Mouse (Mus musculus): ENCODE data around the gene Rabgef1. TPM values are rescaled to one million over a fixed set of nuclear protein-coding genes. Genes with fewer than 3 reads are reported as not detected.

Gene Rabgef1
- 26.6 and 29.2 TPM in 2 replicates for polyA plus RNA-seq (2015; fragmentation: Nextera tagmentation; extraction: Ambion mirVana)

DNA sequence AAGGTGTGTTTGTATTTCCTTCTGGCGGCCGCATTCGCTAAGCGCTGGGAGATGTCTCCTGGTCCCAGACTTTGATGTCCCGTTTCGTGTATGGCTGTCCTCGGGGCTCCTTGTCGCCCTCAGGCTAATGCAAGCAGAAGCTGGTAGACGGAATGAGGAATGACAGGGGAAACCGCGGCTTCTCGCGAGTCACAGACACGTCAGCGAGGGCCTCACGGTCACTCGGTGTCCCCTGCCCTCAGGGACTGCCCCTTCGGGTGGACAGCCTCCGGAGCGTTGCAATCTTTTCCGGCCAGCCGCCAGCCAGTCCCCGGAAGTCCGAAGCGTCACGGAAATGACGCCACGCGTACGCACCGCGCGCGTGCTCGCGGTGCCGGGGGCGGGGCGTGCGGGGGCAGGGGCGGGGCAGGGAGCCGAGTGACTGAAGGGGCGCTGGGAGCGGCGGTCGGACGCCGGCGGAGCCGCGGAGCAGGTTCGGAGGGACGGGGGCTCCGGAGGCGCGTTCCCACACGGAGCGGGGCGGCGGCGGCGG lies at the start of gene Rabgef1:
Gene Rabgef1, plus strand, starts transcription at position 376 of the 532 bp plus-strand sequence.
- Histone ChIP-seq H3K4me2 (peak within 1 kb of the TSS; percentile 58), H3K4me1 (peaks cover 12% of the 10 kb centered on the region), H3K9me3 (no peaks in the 10 kb centered on the region), H3K27ac (peak within 1 kb of the TSS; percentile 88), H3K4me3 (replicated peaks) (peak within 1 kb of the TSS; percentile 92), H3K9ac (peak within 1 kb of the TSS; percentile 72), H3K27me3 (replicated peaks) (no peaks in the 10 kb centered on the region), H3K36me3 (no peaks in the 10 kb centered on the region)
- under 1% methylated on average over 52 of the region's 62 CpGs for WGBS
- peak; percentile 95 for ATAC-seq (ENCODE audit: insufficient read depth, low FRiP score, low read depth)

- H3K27ac ChIP-seq, result no peak overlapping the region
- H3K4me1 ChIP-seq, result peaks cover 8% of the 10 kb centered on the region
- no peaks in the 10 kb centered on the region for H3K27me3 ChIP-seq (replicated peaks)
- WGBS, result 85% methylated on average over 2 of the region's 2 CpGs
- no peak overlapping the region for H3K4me2 ChIP-seq
- no peak overlapping the region for H3K4me3 ChIP-seq (replicated peaks)
- H3K36me3 ChIP-seq, result no peaks in the 10 kb centered on the region
- no peaks in the 10 kb centered on the region for H3K9me3 ChIP-seq
- no peak for ATAC-seq (ENCODE audit: insufficient read depth, low FRiP score, low read depth)
- no peak overlapping the region for H3K9ac ChIP-seq
These were observed 49.2 kb upstream of the Rabgef1 start for GRCm38 (mm10) chr5:130122355-130122754.

DNA sequence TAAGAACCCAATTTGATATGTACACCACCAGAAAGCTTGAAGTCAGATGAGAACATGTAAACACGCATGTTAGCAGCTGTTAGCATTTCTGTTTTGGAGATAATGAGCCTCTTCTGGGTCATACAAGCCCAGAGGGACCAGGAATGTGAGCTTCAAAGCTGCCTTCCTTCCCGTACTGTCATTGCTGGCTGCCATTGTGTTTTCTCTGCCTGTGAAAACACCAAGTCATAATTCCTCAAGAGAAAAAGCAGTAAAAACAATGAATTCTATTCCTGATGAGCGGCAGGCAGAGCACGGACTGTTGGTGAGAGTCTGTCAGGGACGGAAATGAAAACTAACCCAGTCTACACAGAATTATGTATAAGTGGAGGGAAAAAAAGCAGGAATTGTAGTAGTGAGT lies 47.3 kb upstream of the Rabgef1 start:
- no peak overlapping the region for H3K4me2 ChIP-seq
- no peaks in the 10 kb centered on the region for H3K27me3 ChIP-seq (replicated peaks)
- H3K4me3 ChIP-seq (replicated peaks), result no peak overlapping the region
- H3K9me3 ChIP-seq, result no peaks in the 10 kb centered on the region
- H3K9ac ChIP-seq, result no peak overlapping the region
- 80% methylated on average over 5 of the region's 5 CpGs for WGBS
- no peak overlapping the region for H3K27ac ChIP-seq
- H3K36me3 ChIP-seq, result no peaks in the 10 kb centered on the region
- ATAC-seq (ENCODE audit: insufficient read depth, low FRiP score, low read depth), result no peak
- peaks cover 8% of the 10 kb centered on the region for H3K4me1 ChIP-seq

GRCm38 (mm10) chr5:130128686-130129523 lies 42.7 kb upstream of the Rabgef1 start:
- ATAC-seq (ENCODE audit: insufficient read depth, low FRiP score, low read depth), result no peak
- 0 out of 2 replicates have a peak, but pooled peaks cover 5% of the 10 kb centered on the region for H3K36me3 ChIP-seq
- no peaks in the 10 kb centered on the region for H3K9me3 ChIP-seq
- no peaks in the 10 kb centered on the region for H3K27me3 ChIP-seq (replicated peaks)
- no peak overlapping the region for H3K9ac ChIP-seq
- H3K4me1 ChIP-seq, result no peaks in the 10 kb centered on the region
- H3K4me2 ChIP-seq, result no peak overlapping the region
- 66% methylated on average over 11 of the region's 11 CpGs for WGBS
- H3K27ac ChIP-seq, result no peak overlapping the region
- no peak overlapping the region for H3K4me3 ChIP-seq (replicated peaks)

DNA sequence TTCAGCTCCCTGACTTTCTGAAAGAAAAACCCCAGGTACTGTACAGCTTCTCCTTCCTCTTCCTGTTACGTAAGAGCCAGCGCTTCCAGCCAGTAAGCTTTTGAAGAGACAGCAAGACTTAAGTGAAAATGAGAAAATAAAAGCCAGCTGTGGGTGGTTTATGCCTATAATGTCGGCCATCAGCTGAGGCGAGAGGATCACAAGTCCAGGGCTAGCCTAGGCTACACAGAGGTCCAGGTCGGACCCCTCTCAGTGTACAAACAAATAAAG lies 42.1 kb upstream of the Rabgef1 start:
- Histone ChIP-seq H3K9me3 (no peaks in the 10 kb centered on the region), H3K9ac (no peak overlapping the region), H3K27ac (no peak overlapping the region), H3K27me3 (replicated peaks) (no peaks in the 10 kb centered on the region), H3K4me3 (replicated peaks) (no peak overlapping the region), H3K36me3 (0 out of 2 replicates have a peak, but pooled peaks cover 5% of the 10 kb centered on the region), H3K4me2 (no peak overlapping the region), H3K4me1 (no peaks in the 10 kb centered on the region)
- ATAC-seq (ENCODE audit: insufficient read depth, low FRiP score, low read depth), result no peak
- 86% methylated on average over 5 of the region's 5 CpGs for WGBS

- no peaks in the 10 kb centered on the region for H3K27me3 ChIP-seq (replicated peaks)
- no peaks in the 10 kb centered on the region for H3K36me3 ChIP-seq
- no peak for ATAC-seq (ENCODE audit: insufficient read depth, low FRiP score, low read depth)
- H3K9ac ChIP-seq, result no peak overlapping the region
- no peak overlapping the region for H3K27ac ChIP-seq
- WGBS, result 89% methylated on average over 13 of the region's 13 CpGs
- H3K4me1 ChIP-seq, result no peaks in the 10 kb centered on the region
- H3K9me3 ChIP-seq, result no peaks in the 10 kb centered on the region
- no peak overlapping the region for H3K4me3 ChIP-seq (replicated peaks)
- H3K4me2 ChIP-seq, result no peak overlapping the region
These were observed 35.0 kb upstream of the Rabgef1 start for GRCm38 (mm10) chr5:130136597-130136996.

DNA sequence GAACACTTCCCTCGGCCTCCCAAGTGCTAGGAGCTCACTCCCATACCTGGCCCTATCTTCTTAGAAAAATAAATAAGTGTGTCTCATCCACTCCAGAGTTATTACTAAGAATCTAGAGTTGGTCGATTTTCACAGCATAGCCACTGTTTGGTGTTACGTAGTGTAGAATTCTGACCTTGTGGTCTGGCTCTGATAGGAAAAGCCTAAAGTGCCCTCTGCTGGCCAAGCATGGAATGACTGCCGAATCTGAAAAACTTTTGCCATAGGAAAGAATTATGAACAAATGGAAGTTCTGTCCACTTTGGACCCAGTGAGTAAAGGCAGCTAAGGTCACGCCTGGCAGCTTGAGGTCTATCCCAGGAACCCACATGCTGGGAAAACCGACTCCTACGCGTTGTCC lies 32.2 kb upstream of the Rabgef1 start:
- H3K4me3 ChIP-seq (replicated peaks), result no peak overlapping the region
- H3K4me1 ChIP-seq, result no peaks in the 10 kb centered on the region
- no peaks in the 10 kb centered on the region for H3K27me3 ChIP-seq (replicated peaks)
- no peak for ATAC-seq (ENCODE audit: insufficient read depth, low FRiP score, low read depth)
- H3K9me3 ChIP-seq, result no peaks in the 10 kb centered on the region
- WGBS, result 19% methylated on average over 8 of the region's 8 CpGs
- H3K9ac ChIP-seq, result no peak overlapping the region
- no peak overlapping the region for H3K4me2 ChIP-seq
- no peak overlapping the region for H3K27ac ChIP-seq
- H3K36me3 ChIP-seq, result no peaks in the 10 kb centered on the region

DNA sequence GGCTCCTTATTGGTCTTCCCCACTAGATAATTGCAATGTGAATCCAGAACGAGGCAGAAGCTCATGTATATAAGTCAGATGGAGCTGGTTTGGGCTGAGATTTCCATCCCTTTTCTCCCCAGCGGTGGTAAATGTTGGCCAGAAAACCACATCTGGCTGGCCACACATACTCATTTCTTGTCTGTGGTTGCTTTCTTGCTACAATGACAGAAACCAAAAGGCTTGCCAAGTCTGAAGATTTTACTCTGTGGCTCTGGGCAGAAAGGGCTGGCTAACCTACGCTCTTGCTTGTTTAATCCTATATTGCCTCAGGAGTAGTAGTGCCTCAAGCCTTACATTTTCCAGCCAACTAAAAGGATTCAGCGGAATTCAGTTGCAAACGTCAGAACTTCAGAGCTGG lies 30.5 kb upstream of the Rabgef1 start:
- Histone ChIP-seq H3K4me1 (peaks cover 9% of the 10 kb centered on the region), H3K9me3 (no peaks in the 10 kb centered on the region), H3K4me2 (no peak overlapping the region), H3K9ac (no peak overlapping the region), H3K27ac (no peak overlapping the region), H3K27me3 (replicated peaks) (no peaks in the 10 kb centered on the region), H3K4me3 (replicated peaks) (no peak overlapping the region), H3K36me3 (no peaks in the 10 kb centered on the region)
- 82% methylated on average over 5 of the region's 5 CpGs for WGBS
- no peak for ATAC-seq (ENCODE audit: insufficient read depth, low FRiP score, low read depth)

DNA sequence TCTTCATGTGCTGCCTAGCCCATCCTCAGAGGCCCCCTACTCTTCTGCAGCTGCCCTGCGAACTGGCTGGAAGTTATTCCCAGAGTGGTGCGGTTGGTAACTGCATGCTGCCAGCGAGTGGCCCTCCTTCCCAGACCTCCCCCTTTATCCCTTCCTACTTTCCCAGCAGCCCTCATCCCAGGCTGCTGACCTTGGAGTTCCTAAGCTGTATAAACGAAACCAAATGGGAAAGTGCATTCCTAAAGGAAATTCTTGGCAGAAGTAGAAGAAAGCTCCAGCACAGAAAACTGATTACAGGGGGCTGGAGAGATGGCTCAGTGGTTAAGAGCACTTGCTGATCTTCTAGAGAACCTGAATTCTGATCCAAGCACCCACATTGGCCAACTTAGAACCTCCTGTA lies 29.6 kb upstream of the Rabgef1 start:
- peaks cover 9% of the 10 kb centered on the region for H3K4me1 ChIP-seq
- ATAC-seq (ENCODE audit: insufficient read depth, low FRiP score, low read depth), result no peak
- no peaks in the 10 kb centered on the region for H3K27me3 ChIP-seq (replicated peaks)
- no peak overlapping the region for H3K4me3 ChIP-seq (replicated peaks)
- peak overlapping the region; percentile 1; the same call in 1 of the 2 replicates for H3K27ac ChIP-seq
- H3K9ac ChIP-seq, result no peak overlapping the region
- 44% methylated on average over 4 of the region's 4 CpGs for WGBS
- no peak overlapping the region for H3K4me2 ChIP-seq
- no peaks in the 10 kb centered on the region for H3K9me3 ChIP-seq
- no peaks in the 10 kb centered on the region for H3K36me3 ChIP-seq

DNA sequence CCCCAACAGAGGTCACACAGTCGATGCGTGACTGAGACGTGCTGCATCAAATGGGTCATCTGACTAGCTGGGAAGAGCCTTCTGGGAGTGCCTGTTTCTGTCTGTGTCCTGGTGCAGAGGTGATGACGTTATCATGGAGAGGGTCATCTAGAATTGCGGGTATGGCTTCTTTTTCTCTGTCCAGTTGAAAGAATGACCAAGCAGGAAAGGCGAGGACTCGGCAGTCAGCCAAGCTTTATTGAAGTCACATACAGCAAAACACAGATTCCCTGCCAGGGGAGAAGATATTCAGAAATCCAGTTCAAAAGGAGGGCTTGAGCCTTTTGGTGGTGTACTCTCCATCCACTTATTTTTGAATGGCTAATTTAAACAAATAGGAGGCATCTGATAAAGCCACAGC lies 28.5 kb upstream of the Rabgef1 start:
- H3K27ac ChIP-seq, result no peak overlapping the region
- no peak for ATAC-seq (ENCODE audit: insufficient read depth, low FRiP score, low read depth)
- no peaks in the 10 kb centered on the region for H3K27me3 ChIP-seq (replicated peaks)
- 90% methylated on average over 7 of the region's 7 CpGs for WGBS
- no peak overlapping the region for H3K4me3 ChIP-seq (replicated peaks)
- no peak overlapping the region for H3K9ac ChIP-seq
- no peaks in the 10 kb centered on the region for H3K9me3 ChIP-seq
- no peak overlapping the region for H3K4me2 ChIP-seq
- H3K4me1 ChIP-seq, result peaks cover 9% of the 10 kb centered on the region
- no peaks in the 10 kb centered on the region for H3K36me3 ChIP-seq

GRCm38 (mm10) chr5:130143977-130144333 lies 27.6 kb upstream of the Rabgef1 start:
- Histone ChIP-seq H3K9ac (peak overlapping the region; percentile 0; the same call in 1 of the 2 replicates), H3K9me3 (no peaks in the 10 kb centered on the region), H3K4me1 (peaks cover 9% of the 10 kb centered on the region), H3K4me3 (replicated peaks) (peak overlapping the region; percentile 63), H3K36me3 (no peaks in the 10 kb centered on the region; the same call in 1 of the 2 replicates), H3K4me2 (peak overlapping the region; percentile 94), H3K27ac (peak overlapping the region; percentile 76), H3K27me3 (replicated peaks) (no peaks in the 10 kb centered on the region)
- ATAC-seq (ENCODE audit: insufficient read depth, low FRiP score, low read depth), result peak; percentile 30
- 3% methylated on average over 20 of the region's 20 CpGs for WGBS
